Mouse (Mus musculus) naive thymus-derived CD4-positive, alpha-beta T cell, adult 5 months (primary cell): ENCODE measurements around the gene Chrng. TPM values are rescaled to one million over a fixed set of nuclear protein-coding genes. Genes with fewer than 3 reads are reported as not detected.

Experiments used
- polyA plus RNA-seq: library from polyadenylated mRNA; unstranded; fragments of 100-300 nt; shearing (Covaris generic); gene quantifications from one replicate; pipeline ENCODE4 v1.2.1, GENCODE M21; 2017

The Chrng gene
- not detected for polyA plus RNA-seq

DNA sequence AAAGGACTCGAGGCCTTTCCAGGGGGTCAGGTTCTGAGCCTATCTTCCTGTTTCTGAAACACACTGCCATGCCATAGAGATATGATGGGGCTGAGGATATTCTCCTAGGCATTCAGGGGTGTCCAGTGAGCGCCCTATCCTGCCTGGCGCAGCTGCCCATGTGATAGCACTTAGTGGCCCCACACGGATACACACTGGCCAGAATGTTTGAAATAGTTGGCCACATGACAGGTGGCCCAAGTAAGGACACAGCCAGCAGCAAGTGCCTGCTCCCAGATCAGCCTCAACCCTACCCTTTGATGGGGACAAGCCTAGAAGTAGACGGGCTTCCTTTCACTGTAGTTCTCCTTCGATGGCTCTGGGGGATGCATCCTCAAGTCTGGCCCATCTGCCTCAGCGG is at the start of gene Chrng:
TSS of gene Chrng (plus strand) at position 193 of the 400 bp plus-strand sequence.

DNA sequence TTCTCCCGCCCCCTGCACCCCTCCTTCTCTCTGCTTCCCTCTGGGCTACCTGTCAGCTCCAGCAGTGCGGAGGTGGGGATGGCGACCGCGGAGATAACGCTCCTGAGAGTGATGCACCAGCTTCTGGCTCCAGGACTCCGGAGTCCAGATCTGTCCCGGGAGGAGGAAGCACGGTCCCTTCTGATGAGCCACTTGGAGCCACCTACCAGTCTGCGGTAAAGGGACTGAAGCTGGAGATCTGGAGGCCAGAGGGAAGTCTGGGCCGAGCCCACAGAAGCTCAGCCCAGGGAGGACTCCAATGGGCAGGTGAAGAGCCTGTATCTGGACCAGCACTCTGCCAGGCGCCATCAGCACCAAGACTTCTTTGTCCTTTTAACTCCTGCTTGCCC is 48.3 kb upstream of the Chrng start, which contains the start of gene Ecel1:
TSS of gene Ecel1 (minus strand) at position 323 of the 389 bp plus-strand sequence.

GRCm38 (mm10) chr1:87183013-87183412 is 21.4 kb upstream of the Chrng start, which contains the start of gene Prss56:
TSS of gene Prss56 (plus strand) at chr1:87183313.

DNA sequence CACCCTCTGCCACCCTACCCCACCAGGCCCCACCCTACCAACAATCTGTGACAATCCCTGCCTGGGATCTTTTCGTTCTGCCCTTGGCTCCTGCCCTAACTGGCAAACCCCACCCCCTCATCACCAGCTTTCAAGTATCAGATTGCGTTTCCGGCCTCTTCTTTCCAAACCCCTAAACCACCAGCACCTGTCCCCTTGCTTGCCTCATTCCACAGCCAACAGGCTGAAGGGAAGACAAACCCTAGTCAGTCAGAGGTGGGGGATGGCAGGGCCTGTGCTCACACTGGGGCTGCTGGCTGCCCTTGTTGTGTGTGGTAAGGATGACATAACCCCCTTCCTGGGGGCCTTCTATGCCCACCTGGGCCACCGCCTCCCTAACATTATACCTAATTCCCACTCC is 14.0 kb upstream of the Chrng start, which contains the start of gene Chrnd:
TSS of gene Chrnd (plus strand) at position 179 of the 400 bp plus-strand sequence.

DNA sequence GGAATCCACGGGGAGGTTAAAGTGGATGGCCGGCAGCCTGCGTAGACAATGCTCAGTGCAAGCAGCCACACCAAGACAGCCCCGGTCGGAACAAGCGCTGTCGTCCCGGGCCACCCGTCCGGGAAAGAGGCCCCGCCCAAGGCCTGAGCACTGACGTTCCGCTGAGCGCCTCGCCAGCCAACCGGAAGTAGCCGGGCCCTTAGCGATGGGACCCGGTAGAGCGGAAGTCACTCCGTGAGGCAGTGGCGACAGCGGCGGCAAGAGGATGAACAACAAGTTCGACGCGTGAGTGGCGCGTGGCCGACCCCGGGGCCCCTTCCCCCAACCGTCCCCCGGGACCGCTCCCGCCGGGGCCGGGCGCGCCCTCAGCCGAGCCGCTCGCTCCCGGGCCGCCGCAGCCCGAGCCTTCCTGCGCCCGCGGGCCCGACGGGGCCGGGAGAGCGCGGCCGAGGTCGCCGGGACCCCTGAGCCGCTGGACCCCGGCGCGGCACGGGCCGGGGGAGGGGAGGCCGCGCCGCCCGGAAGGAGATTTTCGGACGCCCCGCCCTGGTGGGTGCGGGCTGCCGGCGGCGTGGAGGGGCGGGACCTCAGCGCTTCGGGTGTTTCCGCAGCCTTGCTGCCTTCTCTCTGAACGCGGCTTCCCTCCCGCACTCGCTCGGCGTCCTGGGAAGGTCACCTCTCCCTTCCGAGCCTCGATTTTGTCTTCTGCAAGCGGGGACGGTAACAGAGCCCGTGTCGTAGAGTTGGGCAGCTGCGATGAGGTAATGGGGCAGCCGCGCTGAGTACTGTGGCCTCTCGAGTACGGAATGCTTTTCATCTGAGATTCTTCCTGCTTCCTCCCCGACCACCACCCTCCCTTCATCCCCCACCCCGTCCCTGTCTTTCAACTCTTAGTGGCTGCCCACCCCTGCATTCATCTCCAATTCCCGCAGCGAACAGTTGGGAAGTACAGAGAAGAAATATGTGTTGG is 9.6 kb downstream of the Chrng start, which contains the start of gene Eif4e2:
TSS of gene Eif4e2 (plus strand) at position 180 of the 970 bp plus-strand sequence.

Other genes with a start within 250 kb of the Chrng start
- gene Alppl2, start 114.7 kb upstream of the Chrng start, polyA plus RNA-seq, result not detected
- gene Alpi, start 103.1 kb upstream of the Chrng start, polyA plus RNA-seq, result not detected
- not detected for gene Akp3, start 79.7 kb upstream of the Chrng start, polyA plus RNA-seq
- not detected for gene Ecel1, start 48.1 kb upstream of the Chrng start, polyA plus RNA-seq
- not detected for gene Prss56, start 21.3 kb upstream of the Chrng start, polyA plus RNA-seq
- gene Chrnd, start 14.1 kb upstream of the Chrng start, polyA plus RNA-seq, result not detected
- gene Eif4e2, start 9.3 kb downstream of the Chrng start, polyA plus RNA-seq, result 169 TPM
- gene Efhd1, start 59.7 kb downstream of the Chrng start, polyA plus RNA-seq, result not detected
- gene Gigyf2, start 122.3 kb downstream of the Chrng start, polyA plus RNA-seq, result 66.0 TPM
- not detected for gene Kcnj13, start 190.1 kb downstream of the Chrng start, polyA plus RNA-seq